Mouse (Mus musculus) G1E-ER4 (cell line): ENCODE measurements around the gene Pprc1. TPM values are rescaled to one million over a fixed set of nuclear protein-coding genes. Genes with fewer than 3 reads are reported as not detected.

ENCODE experiments used
- GATA1 ChIP-seq: IDR thresholded peaks from one replicate; pipeline ENCODE4 v1.8.0; 2012; ENCODE audit warnings: low read length, inconsistent platforms
- polyA plus RNA-seq: library from polyadenylated mRNA; stranded (reverse); fragments of >175 nt; gene quantifications from 2 replicates; pipeline ENCODE4 v1.2.3, GENCODE M21; 2012

The Pprc1 gene
- 41.4 and 56.7 TPM in 2 replicates for polyA plus RNA-seq

DNA sequence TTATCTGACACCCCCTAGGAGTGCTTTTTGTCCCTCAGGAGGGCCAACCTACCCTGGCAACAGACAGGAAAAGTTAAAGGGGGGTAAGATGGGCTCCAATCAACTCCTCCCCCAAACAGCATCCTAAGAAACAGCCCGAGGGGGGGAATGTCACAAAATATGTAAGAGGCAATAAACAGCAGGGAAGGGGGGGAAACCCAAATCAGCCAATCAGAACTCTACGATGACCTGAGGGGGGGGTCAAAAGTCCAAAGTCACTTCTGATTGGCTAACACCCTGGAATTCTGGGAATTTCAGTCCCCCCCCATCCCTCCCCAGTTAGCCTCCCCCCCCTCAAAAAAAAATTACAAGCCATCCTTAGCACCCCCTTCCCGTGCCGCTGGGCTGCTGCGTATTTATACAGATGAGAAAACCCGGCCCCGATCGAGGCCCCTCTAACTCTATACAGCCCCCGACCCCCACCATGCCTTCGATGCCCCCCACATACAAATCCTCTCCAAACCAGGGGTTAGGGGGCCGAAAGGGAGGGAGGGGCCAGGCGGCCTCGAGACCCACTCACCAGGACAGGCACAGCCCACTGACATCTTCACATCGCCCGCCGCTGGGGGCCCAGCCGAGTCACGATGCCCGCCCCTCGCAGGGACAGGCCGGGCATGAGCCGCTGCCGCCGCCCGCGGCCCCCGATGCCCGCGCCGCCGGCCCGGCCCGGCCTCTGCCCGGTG, at the start of gene Pprc1:
Pprc1 (plus strand) TSS at position 616 of the 722 bp plus-strand sequence.
- no peak for TF ChIP-seq GATA1

DNA sequence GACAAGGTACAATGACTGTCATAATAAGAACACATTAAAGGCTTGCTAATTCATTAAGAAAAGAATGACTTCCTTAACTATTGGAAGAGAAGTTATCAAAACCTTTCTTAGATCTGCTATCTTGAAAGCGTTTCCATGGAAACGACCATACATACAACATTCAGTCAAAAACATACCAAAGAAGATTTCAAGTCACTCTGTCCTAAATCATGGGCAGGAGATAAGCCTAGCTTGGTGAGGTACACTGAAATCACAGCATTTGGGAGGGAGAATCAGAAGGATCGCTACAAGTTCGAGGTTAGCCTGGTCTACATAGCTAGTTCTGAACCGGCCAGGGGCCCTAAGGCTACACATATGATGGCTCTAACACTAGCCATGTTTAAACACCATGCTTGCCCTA, 47.3 kb upstream of the Pprc1 start:
- no peak for TF ChIP-seq GATA1

DNA sequence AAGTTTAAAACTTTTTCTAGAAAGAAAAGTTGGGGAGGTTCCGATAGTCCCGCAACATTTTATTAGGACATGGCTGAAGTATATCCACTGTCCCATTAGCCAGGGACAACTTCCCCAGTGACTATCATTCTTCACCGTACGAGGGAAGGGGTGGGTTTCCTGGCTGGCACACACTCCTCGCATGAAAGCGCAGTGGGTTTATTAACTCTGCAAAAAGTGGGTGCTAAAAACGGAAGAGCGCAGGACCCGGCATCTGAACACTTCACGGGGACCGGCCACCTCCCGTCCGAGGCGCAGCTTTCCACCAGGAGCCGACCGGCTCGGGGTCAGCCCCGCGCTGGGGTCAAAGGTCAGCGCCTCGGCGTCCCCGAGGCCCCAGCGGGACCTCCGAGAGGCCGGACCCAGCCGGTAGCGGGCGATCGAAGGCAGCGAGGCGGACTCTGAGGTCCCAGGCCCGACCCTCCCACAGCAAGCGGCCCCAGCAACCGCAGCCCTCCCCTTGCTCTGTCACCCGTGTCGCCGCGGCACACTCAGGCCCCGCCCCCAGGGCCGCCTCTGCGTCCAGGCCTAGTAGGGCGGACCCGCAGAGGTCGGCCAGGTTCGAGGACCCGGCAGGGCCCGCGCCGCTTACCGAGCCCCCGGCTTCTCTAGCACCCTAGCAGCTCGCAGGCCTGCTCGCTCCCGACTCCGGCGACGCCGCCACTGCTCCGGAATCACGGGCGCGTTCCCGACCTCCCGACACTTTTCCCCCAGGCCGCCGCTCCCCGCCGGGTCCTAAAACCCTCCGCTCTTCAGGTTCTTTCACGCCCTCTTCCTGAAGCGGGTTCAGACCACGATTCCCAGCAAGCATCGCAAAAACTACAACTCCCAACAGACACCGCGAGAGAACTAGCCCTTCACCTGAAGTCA, 46.6 kb upstream of the Pprc1 start, which contains the start of gene Armh3:
Armh3 (minus strand) TSS at position 704 of the 909 bp plus-strand sequence.
- TF ChIP-seq GATA1 = no peak

DNA sequence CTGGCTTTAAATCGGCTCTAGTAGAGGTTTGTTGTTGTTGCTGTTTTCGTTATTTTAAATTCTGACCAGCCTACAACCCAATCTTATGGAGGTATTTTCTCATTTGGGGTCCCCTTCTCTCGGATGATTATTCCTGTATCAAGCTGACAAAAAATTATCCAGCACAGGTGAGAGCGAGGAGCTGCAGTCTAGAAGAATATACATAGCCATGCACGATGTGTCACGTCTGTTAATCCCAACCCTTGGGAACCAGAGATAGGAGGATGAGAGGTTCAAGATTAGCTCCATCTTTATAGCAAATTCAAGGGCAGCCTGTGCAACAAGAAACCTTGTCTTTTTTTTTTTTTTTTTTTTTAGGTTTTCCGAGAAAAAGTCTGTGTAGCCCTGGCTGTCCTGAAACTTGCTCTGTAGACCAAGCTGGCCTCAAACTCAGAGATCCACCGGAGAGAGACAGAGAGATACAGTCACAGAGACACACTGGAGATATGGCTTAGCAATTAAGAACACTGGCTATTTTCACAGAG, 45.9 kb upstream of the Pprc1 start:
- no peak for TF ChIP-seq GATA1

DNA sequence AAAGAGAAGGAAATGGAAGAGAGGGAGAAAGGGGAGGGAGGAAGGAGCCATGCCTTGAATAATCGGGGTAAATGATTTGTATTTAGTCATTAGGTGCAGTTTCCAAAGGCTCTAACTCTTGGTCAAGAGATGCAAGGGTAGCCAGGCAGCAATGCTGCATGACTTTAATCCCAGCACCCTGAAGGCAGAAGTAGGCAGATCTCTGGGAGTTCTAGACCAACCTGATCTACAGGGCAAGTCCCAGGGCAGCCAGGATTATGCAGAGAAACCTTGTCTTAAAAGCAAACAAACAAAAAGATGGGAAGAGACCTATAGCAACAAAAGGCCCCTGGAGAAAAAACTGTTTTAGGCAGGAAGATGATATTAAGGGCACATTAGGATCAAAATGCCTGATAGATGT, 45.3 kb upstream of the Pprc1 start:
- TF ChIP-seq GATA1 = no peak

DNA sequence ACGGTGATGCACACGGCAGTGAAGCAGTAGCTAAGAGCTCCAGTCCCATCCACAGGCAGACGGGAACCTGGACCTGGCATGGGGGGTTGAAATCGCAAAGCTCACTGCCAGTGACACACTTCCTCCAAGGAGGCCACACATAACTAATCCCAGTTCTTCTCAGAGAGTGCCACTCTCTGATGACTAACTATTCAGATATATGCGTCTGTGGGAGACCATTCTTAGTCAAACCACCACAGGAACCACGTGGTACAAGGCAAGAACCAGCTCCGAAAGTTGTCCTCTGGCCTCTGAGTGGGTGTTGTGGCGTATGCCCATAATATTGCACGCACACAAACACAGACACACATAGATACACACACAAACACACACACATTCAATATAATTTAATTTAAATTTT, 42.4 kb upstream of the Pprc1 start:
- no peak for TF ChIP-seq GATA1

DNA sequence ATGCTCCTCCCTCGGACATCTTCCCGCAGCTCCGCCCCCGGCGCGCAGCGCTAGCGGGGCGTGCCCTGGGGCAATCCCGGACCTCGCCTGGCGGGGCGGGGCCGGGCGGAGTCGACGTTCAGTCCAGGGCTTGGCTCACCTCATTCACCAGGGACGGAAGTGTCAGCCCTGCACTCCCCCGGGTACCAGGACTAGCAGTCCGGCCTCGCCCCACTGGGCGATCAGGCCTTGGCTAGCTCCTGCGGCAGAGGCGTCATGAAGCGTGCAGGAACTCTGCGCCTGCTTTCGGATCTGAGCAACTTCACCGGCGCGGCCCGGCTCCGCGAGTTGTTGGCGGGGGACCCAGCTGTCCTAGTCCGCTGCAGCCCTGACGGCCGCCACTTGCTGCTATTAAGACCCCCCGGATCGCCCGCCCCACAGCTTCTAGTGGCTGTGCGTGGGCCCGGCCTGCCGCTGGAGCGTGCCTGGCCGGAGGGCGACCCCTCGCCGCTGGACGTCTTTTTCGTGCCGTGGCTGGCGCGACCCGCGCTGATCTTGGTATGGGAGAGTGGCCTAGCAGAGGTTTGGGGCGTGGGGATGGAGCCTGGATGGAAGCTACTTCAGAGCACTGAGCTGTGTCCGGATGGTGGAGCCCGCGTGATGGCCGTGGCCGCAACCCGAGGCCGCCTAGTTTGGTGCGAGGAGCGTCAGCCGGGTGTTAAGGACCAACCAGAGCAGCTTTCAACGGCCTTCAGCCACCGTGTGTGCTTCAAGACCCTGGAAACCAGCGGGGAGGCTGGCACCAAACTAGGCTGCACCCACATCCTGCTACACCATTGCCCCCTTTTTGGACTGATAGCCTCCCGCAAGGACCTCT, 41.1 kb upstream of the Pprc1 start, which contains the start of gene Hps6:
Hps6 (plus strand) TSS at position 138 of the 856 bp plus-strand sequence.
- no peak for TF ChIP-seq GATA1

DNA sequence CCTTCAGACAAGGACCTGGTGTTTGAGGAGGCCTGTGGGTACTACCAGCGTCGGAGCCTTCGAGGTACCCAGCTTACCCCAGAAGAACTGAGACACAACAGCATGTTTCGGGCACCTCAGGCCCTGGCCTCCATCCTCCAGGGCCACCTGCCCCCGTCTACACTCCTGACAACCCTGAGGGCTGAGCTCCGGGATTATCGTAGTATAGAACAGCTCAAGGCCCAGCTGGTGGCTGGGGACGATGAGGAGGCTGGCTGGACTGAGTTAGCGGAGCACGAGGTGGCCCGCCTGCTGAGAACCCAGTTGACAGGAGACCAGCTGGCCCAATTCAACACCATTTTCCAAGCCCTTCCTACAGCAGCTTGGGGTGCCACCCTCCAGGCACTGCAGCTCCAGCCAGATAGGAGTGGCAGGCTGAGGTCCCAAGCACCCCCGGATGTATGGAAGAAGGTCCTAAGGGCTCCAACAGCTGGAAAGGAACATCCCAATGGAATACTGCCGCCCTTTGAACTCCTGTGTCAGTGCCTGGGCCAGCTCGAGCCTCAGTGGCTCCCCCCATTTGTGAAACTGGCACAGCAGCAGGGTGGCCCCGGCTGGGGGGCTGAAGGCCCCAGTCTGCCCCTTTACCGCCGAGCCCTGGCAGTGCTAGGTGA, 39.7 kb upstream of the Pprc1 start:
- no peak for TF ChIP-seq GATA1

DNA sequence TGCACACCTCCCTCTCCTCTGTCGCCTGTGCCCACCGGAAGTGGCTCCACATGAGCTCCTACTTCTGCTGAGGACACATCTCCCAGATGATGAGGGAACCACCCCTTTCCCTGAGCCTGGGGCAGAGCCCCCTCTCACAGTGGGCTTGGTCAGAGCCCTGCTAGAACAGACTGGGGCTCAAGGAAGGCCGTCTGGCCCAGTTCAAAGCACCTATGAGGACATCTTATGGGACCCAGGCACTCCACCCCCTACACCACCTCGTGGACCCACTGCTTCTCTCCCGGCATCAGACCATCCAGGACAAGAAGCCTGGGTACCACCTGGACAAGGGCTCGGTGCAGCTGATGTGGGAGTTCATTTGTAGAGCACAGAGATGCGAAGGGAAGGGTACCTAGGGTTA, 39.0 kb upstream of the Pprc1 start:
- no peak for TF ChIP-seq GATA1

DNA sequence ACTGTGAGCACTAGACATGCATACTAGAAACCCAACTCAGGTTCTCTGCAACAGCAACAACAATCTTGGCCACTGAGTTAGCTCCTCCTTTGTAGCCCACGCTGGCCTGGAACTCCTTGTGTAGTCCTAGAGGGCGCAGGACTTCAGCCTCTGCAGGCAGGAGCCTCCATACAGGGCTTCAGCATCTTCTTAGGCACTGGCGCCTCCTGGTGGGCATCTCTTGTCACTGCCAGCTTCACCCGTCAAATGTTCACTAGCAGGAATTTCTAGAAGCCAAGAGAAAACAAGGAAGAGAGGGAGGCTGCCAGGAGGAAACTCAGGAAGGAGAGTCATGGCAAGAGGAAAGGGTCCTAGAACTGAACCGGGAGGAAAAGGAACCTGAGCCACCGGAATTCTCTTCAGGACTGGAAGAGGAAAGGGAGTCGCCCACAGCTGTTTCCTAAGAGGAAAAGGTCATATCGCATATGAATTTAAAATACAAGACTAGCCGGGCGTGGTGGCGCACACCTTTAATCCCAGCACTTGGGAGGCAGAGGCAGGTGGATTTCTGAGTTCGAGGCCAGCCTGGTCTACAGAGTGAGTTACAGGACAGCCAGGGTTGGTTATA, 30.0 kb upstream of the Pprc1 start:
- no peak for TF ChIP-seq GATA1

DNA sequence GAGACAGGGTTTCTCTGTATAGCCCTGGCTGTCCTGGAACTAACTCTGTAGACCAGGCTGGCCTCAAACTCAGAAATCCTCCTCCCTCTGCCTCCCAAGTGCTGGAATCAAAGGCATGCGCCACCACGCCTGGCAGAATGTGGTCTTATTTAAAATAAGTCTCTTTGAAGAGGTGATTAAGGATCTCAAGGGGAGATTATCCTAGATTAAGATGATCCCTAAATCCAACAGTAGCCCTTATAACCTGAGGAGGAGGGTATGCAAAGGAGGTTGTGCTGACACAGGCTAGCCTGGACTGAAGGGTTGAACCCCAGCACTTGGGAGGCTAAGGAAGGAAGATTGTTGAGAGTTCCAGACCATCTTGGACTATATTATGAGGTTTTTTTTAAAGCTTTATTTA, 28.7 kb upstream of the Pprc1 start:
- no peak for TF ChIP-seq GATA1

DNA sequence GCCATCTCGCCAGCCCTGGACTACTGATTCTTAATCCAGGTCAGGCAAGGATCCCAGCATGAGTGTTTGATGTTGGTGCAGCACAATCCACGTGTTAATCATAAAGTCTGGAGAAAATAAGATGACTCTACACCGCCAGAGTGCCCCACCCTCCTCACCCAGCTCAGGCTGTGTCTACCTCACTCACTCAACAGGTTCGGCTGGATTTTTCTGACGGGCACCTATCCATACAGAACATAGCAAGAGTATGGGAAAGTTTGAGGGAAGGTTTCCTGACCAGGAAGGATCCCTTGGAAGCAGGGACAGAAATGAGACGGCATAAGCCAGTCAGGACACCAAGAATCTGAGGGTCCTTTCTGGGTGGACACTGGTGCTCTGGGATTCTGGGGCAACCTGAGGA, 19.7 kb upstream of the Pprc1 start:
- no peak for TF ChIP-seq GATA1

DNA sequence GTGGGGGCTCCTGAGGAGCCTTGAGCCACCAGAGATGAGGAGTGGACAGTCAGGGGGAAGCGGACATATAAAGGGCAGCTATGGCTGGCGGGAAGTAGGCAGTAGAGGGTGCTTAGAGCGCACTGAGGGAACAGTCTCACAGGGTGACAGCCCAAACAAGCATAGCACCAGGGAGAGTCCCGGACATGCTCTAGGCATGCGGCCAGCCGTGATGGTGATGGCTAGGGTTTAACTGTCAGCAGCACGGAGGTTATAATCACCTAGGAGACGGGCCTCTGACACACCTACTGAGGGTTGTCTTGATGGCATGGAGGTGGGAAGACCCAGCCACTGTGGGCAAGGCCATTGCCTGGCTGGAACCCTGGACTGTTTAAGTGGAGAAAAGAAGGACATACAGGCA, 18.1 kb upstream of the Pprc1 start:
- TF ChIP-seq GATA1 = no peak

DNA sequence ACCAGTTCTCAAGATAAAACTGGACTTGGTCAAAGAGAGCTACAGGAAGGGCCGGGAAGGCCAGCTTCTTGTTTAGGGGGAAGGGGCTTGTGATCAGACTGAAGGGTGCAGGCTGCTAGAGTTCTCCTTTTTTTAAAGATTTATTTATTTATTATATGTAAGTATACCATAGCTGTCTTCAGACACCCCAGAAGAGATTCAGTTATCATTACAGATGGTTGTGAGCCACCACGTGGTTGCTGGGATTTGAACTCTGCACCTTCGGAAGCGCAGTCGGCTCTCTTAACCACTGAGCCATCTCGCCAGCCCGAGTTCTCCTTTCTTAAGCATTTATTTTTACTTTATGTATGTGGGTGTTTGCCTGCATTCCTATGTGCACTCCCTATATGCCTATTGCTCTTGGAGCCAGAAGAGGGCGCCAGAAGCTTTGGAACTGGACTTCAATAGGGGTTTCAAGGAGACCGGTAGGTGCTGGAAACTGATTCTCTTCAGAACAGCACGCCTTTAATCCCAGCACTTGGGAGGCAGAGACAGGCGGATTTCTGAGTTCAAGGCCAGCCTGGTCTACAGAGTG, 15.9 kb upstream of the Pprc1 start:
- no peak for TF ChIP-seq GATA1
